In genomic region chr9:56739181-56739737, GRCm38 (mm10) we compare ENCODE assay signal across 9 mouse cellular contexts. TPM values are rescaled to one million over a fixed set of nuclear protein-coding genes. Genes with fewer than 3 reads are reported as not detected.
A peak's percentile ranks its signal among the peaks of the same experiment; 100 is the strongest.
DNase-seq lines count a peak whose midpoint lies in the region; ATAC-seq lines count a peak whose summit lies in the region.
"Had no signal": no experiment of that assay in that cellular context is flagged by ENCODE, and none has a peak within 500 bp of the region (broad histone marks: within the 10 kb centered on the region; RNA-seq: fewer than 3 reads in every experiment).

No protein-coding gene starts in this region.

- H3K9me3 ChIP-seq in midbrain, embryonic 13.5 days, result no peaks in the 10 kb centered on the region
- no peaks in the 10 kb centered on the region for H3K9me3 ChIP-seq in midbrain, embryonic 11.5 days (ENCODE audit: control insufficient read depth, low read length)
- H3K9me3 ChIP-seq in hindbrain, embryonic 15.5 days, result no peaks in the 10 kb centered on the region
- H3K9me3 ChIP-seq in neural tube, embryonic 15.5 days (replicated peaks), result no peaks in the 10 kb centered on the region
- H3K9me3 ChIP-seq: limb, embryonic 12.5 days had no signal

- H3K9ac ChIP-seq in midbrain, embryonic 13.5 days (replicated peaks), result no peak overlapping the region
- no peak overlapping the region for H3K9ac ChIP-seq in midbrain, embryonic 11.5 days (ENCODE audit: low read length)
- H3K9ac ChIP-seq in hindbrain, embryonic 15.5 days, result no peak overlapping the region
- H3K9ac ChIP-seq in neural tube, embryonic 15.5 days (replicated peaks), result no peak overlapping the region
- H3K9ac ChIP-seq: limb, embryonic 12.5 days had no signal

- H3K36me3 ChIP-seq in midbrain, embryonic 13.5 days, result no peaks in the 10 kb centered on the region
- no peaks in the 10 kb centered on the region for H3K36me3 ChIP-seq in midbrain, embryonic 11.5 days (ENCODE audit: control insufficient read depth, insufficient read depth, low read length)
- no peaks in the 10 kb centered on the region for H3K36me3 ChIP-seq in hindbrain, embryonic 15.5 days
- H3K36me3 ChIP-seq in neural tube, embryonic 15.5 days, result no peaks in the 10 kb centered on the region
- H3K36me3 ChIP-seq: limb, embryonic 12.5 days had no signal

- H3K4me2 ChIP-seq in midbrain, embryonic 13.5 days (replicated peaks), result no peak overlapping the region
- no peak overlapping the region for H3K4me2 ChIP-seq in midbrain, embryonic 11.5 days
- H3K4me2 ChIP-seq in hindbrain, embryonic 15.5 days, result no peak overlapping the region
- H3K4me2 ChIP-seq in neural tube, embryonic 15.5 days, result no peak overlapping the region
- H3K4me2 ChIP-seq: limb, embryonic 12.5 days had no signal

- peaks cover 10% of the 10 kb centered on the region; the same call in 1 of the 2 replicates for H3K27me3 ChIP-seq in midbrain, embryonic 13.5 days
- no peaks in the 10 kb centered on the region for H3K27me3 ChIP-seq in midbrain, embryonic 11.5 days (ENCODE audit: control insufficient read depth, insufficient read depth, low read length)
- no peaks in the 10 kb centered on the region for H3K27me3 ChIP-seq in hindbrain, embryonic 15.5 days
- H3K27me3 ChIP-seq in neural tube, embryonic 15.5 days (replicated peaks), result 0 out of 2 replicates have a peak, but pooled peaks cover 4% of the 10 kb centered on the region
- H3K27me3 ChIP-seq: limb, embryonic 12.5 days had no signal

- ATAC-seq in frontal cortex, adult (ENCODE audit: low TSS enrichment), result peak; percentile 50
- ATAC-seq in midbrain, embryonic 13.5 days, result peak; percentile 71
- ATAC-seq in midbrain, embryonic 11.5 days (ENCODE audit: low FRiP score), result no peak
- peak; percentile 47; the same call in 1 of the 2 replicates for ATAC-seq in hindbrain, embryonic 15.5 days (ENCODE audit: low FRiP score, low read depth)
- peak; percentile 42; the same call in 1 of the 2 replicates for ATAC-seq in neural tube, embryonic 15.5 days (ENCODE audit: low FRiP score)

- WGBS in midbrain, embryonic 13.5 days, result 65% methylated on average over 5 of the region's 5 CpGs
- 63% methylated on average over 5 of the region's 5 CpGs for WGBS in midbrain, embryonic 11.5 days
- WGBS in hindbrain, embryonic 15.5 days, result 49% methylated on average over 5 of the region's 5 CpGs
- 55% methylated on average over 5 of the region's 5 CpGs for WGBS in neural tube, embryonic 15.5 days

- no peak overlapping the region for H3K27ac ChIP-seq in midbrain, embryonic 13.5 days
- no peak overlapping the region for H3K27ac ChIP-seq in midbrain, embryonic 11.5 days (ENCODE audit: low read depth, low read length)
- H3K27ac ChIP-seq in hindbrain, embryonic 15.5 days (replicated peaks), result 0 out of 2 replicates have a peak overlapping the region, but pooled peaks have one; percentile 5
- no peak overlapping the region for H3K27ac ChIP-seq in neural tube, embryonic 15.5 days (replicated peaks)
- H3K27ac ChIP-seq: limb, embryonic 12.5 days had no signal

- H3K4me3 ChIP-seq in midbrain, embryonic 13.5 days (replicated peaks), result no peak overlapping the region
- no peak overlapping the region for H3K4me3 ChIP-seq in midbrain, embryonic 11.5 days (ENCODE audit: low read depth, low read length)
- H3K4me3 ChIP-seq in hindbrain, embryonic 15.5 days, result no peak overlapping the region
- H3K4me3 ChIP-seq in neural tube, embryonic 15.5 days (replicated peaks), result no peak overlapping the region
- H3K4me3 ChIP-seq: limb, embryonic 12.5 days had no signal

- no peak for DNase-seq in frontal cortex, postnatal 25 days (ENCODE audit: low spot score in 2 of 2)
- DNase-seq in midbrain, embryonic 11.5 days (ENCODE audit: low spot score, missing footprints), result no peak
- no peak for DNase-seq in ovary, postnatal 36 days (ENCODE audit: low spot score)
- DNase-seq in B cell, adult 2 months, result no peak

- H3K4me1 ChIP-seq in midbrain, embryonic 13.5 days (replicated peaks), result 0 out of 2 replicates have a peak, but pooled peaks cover 1% of the 10 kb centered on the region
- H3K4me1 ChIP-seq in midbrain, embryonic 11.5 days (ENCODE audit: control insufficient read depth, insufficient read depth, low read length), result no peaks in the 10 kb centered on the region
- peaks cover 20% of the 10 kb centered on the region for H3K4me1 ChIP-seq in hindbrain, embryonic 15.5 days (replicated peaks)
- peaks cover 12% of the 10 kb centered on the region for H3K4me1 ChIP-seq in neural tube, embryonic 15.5 days
- H3K4me1 ChIP-seq: limb, embryonic 12.5 days had no signal

RNA-seq across cellular contexts. Expression of gene Lingo1, which starts 57.0 kb away (rescaled TPM):
- polyA plus RNA-seq in midbrain, embryonic 13.5 days (2015; fragmentation: Nextera tagmentation; extraction: Ambion mirVana), result 35.1 and 39.0 TPM in 2 replicates
- 4.3 and 5.7 TPM in 2 replicates for polyA plus RNA-seq in midbrain, embryonic 11.5 days (2014; fragmentation: Nextera tagmentation; extraction: Ambion mirVana)
- polyA plus RNA-seq in hindbrain, embryonic 15.5 days (2015; fragmentation: Nextera tagmentation; extraction: Ambion mirVana), result 71.8 and 93.4 TPM in 2 replicates
- 67.4 and 72.2 TPM in 2 replicates for polyA plus RNA-seq in neural tube, embryonic 15.5 days (2015; fragmentation: Nextera tagmentation; extraction: Ambion mirVana)
